Mouse (Mus musculus) bone marrow, adult 2 months (tissue): Measurements from ENCODE around the gene Poc1a. TPM values are rescaled to one million over a fixed set of nuclear protein-coding genes. Genes with fewer than 3 reads are reported as not detected.

ENCODE experiments used
- H3K27ac ChIP-seq: fragments of 200-500 bp; 2 replicates; pipeline ENCODE4 v1.5.1; 2012; ENCODE audit warnings: low read depth, mild to moderate bottlenecking, control low read depth, inconsistent platforms, low read length; ENCODE audit not compliant: control insufficient read depth, poor library complexity, insufficient read depth
- H3K4me1 ChIP-seq: fragments of 200-500 bp; 2 replicates; pipeline ENCODE4 v1.6.1; 2011; ENCODE audit warnings: low read length; ENCODE audit not compliant: control insufficient read depth, insufficient read depth
- H3K4me3 ChIP-seq: fragments of 200-500 bp; replicated peaks from 2 replicates; pipeline ENCODE3; 2011; ENCODE audit warnings: mild to moderate bottlenecking, low read depth, low read length, control low read depth; ENCODE audit not compliant: control insufficient read depth
- CTCF ChIP-seq: fragments of 200-500 bp; IDR thresholded peaks from 2 replicates; pipeline ENCODE4 v1.5.1; 2011; ENCODE audit warnings: low read length, control low read depth; ENCODE audit not compliant: control insufficient read depth, insufficient read depth
- POLR2A ChIP-seq: fragments of 200-500 bp; IDR thresholded peaks from 2 replicates; pipeline ENCODE4 v1.6.1; 2011; ENCODE audit warnings: low read depth, mild to moderate bottlenecking, control low read depth, low read length, borderline replicate concordance; ENCODE audit not compliant: control insufficient read depth
- WGBS: fragments of 180-500 bp; shearing (Covaris S2); methylation state at CpG from one replicate; pipeline ENCODE4 v1.1.7; 2018; 5-methylcytosine and 5-hydroxymethylcytosine counted together
- polyA plus RNA-seq: library from polyadenylated mRNA; stranded (reverse); fragments of >200 nt; gene quantifications from 2 replicates; pipeline ENCODE4 v1.2.4, GENCODE M21; 2011; ENCODE audit warnings: low replicate concordance; ENCODE audit not compliant: missing spikeins, insufficient read depth, insufficient read length

The Poc1a gene
- polyA plus RNA-seq, 1 experiment = 46.9 TPM

DNA sequence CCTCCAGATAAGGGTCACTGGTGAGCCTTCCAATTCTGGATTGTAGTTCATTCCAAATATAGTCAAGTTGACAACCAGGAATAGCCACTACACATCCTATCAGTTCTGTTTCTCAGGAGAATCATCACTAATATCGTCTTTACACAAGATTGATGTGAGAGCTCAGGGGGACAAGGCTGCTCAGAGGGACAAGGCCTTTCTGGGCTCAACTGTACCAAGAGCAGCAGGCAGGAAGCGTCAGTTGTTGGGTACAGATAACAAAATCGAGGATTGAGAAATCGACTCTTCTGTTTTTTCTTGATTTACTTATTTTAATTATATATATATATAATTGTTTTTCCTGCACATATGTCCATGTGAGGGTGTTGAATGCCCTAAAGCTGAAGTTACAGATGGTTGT lies 22.4 kb upstream of the Poc1a start:
- TF ChIP-seq CTCF (no peak), POLR2A (no peak)
- Histone ChIP-seq H3K27ac (peak overlapping the region; percentile 76; the same call in 1 of the 2 replicates), H3K4me3 (no peak overlapping the region), H3K4me1 (peaks cover 15% of the 10 kb centered on the region)
- 6% methylated on average over 4 of the region's 4 CpGs for WGBS

DNA sequence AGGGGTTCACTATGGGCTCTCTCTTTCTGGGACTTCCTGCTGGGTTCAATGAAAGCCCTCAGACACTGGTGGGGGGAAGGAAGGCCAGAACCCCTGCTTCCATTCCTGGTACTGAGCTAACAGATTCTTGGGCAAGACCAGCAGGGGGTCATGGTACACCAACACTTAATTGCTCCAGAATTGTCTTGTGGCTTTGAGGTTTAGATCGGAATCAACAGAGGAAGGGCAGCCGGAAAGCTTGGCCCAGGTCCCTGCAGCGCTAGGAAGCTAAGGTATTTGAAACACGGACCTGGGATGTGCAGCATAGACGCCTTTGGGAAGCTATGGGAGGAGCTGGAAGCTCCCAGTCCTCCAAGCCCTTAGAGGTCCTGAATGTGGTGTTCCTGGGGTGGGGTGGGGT lies 21.9 kb upstream of the Poc1a start:
- WGBS = 7% methylated on average over 5 of the region's 5 CpGs
- no peak overlapping the region for H3K4me3 ChIP-seq
- TF ChIP-seq CTCF = no peak
- TF ChIP-seq POLR2A = no peak
- H3K4me1 ChIP-seq = peaks cover 15% of the 10 kb centered on the region
- peak overlapping the region; percentile 76 for H3K27ac ChIP-seq

DNA sequence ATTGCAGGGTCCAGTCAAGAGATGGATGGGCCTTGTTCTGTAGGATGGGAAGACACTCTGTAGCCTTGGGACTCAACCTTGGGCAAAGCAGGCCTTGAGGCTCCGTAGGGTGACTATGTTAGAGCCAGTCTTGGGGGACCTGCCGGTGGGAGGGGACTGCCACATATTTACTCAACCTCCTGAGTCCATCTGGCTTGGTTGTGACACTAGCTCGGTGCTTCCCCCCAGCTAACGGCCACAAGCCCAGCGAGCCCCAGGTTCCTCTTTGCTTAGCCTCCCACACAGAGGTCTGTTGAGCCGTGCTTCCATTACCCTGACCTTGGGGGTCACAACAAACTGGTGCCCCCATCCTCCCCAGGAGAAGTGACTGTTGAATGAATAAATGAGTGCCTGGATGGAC lies 19.8 kb upstream of the Poc1a start:
- TF ChIP-seq POLR2A (no peak), CTCF (no peak)
- 4% methylated on average over 6 of the region's 6 CpGs for WGBS
- H3K4me1 ChIP-seq = peaks cover 15% of the 10 kb centered on the region
- peak overlapping the region; percentile 87 for H3K27ac ChIP-seq
- H3K4me3 ChIP-seq = no peak overlapping the region

DNA sequence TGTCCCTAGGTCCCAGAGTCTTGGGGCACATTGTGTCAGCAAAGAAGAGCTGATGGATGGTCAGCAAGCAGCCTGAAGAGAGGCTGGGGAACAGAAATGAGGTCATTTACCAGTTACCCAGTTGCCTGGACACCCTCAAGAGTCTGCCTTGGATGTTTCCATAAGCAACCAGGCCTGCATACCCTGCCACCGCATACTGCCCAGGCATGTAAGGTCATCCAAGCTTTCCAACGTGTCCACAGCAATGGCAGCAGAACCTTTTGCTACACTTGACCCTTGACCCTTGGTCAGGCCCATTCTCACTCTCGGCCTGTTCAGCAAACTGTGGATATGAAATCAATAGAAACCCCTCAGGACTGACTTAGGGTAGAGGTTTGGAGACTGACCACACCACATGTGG lies 19.4 kb upstream of the Poc1a start:
- Histone ChIP-seq H3K4me3 (no peak overlapping the region), H3K27ac (peak overlapping the region; percentile 87; the same call in 1 of the 2 replicates), H3K4me1 (peaks cover 14% of the 10 kb centered on the region)
- 66% methylated on average over 3 of the region's 3 CpGs for WGBS
- TF ChIP-seq CTCF = no peak
- no peak for TF ChIP-seq POLR2A

DNA sequence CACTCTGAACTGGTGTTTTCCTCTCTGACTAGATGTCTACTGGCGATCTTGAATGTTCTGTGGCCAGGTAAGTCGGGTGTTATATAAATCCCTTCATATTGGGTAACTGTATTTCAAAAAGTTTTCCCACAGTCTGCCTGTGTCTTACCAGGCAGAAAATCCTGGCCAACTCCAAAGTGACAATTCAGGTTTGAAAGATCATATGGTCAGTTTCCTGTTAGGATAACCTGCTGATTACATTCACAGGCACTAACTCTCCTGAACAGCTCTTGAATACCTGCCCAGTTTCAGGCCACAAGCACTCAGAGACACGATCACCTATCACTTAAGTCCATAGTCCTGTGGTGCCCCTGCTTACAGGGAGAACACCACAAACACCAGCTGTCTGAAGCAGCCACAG lies 18.8 kb upstream of the Poc1a start:
- WGBS = 51% methylated on average over 3 of the region's 3 CpGs
- Histone ChIP-seq H3K4me3 (no peak overlapping the region), H3K27ac (no peak overlapping the region), H3K4me1 (peaks cover 14% of the 10 kb centered on the region)
- TF ChIP-seq POLR2A (no peak), CTCF (no peak)

DNA sequence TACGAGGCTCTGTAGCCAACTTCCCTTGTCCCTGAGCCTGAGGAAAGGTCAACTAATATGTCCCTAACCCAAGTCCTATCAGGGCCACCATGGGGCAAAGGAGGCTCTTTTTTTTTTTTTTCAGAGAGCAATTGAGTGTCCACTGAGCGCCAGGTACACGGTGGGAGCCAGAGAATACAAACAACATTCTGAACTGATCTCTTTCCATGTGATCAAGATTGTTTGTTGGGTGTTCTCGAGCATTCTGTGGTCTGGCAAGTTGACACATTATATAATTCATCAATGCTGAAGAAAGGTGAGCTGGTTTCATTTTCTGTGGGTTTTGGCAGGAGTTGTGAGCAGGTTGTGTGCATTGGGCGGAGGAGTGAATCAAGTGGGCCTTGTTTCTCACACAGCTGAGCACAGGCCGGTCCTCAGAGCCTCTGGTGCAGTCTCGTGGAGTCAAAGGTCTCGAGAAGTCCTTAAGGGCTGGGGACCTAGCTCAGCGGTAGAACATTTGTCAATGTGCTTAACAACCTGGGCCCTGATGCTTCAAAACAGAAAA lies 17.4 kb upstream of the Poc1a start:
- TF ChIP-seq POLR2A (no peak), CTCF (no peak)
- Histone ChIP-seq H3K4me1 (peaks cover 15% of the 10 kb centered on the region), H3K4me3 (no peak overlapping the region), H3K27ac (no peak overlapping the region)
- 67% methylated on average over 9 of the region's 9 CpGs for WGBS

DNA sequence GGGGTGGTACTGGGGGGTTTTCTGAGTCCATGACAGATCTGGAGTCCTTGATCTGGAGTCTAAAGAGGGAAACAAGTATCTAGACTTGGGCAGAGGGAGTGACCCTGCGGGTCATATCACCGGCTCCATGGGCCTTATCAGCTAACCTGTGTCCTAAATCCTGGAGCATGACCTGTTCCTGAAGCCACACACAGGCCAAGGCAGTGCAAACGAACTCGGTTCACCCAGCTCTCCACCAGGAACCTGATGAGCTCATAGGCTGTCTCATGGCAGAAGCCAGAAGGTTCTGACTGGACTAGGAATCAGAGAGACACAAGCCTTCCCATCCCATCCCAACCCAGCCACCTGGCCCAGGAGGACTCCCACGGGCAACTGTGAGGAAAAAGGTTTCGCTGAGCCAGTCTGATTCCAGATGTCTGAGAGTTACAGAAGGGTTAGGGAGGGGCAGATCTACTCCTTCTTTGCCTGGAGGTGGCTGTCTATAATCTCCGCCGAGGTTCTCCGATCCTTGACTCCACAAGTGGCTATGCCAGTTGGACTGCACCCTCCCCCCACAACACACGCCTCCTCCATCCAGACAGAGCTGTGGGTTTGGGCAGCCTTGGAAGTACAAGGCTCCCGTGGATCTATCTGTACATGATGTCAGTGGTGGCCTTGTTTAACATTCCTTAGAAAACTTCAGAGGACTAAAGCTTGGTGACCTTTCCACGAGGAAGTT lies 15.3 kb upstream of the Poc1a start:
- Histone ChIP-seq H3K4me1 (peaks cover 20% of the 10 kb centered on the region), H3K4me3 (no peak overlapping the region), H3K27ac (no peak overlapping the region)
- TF ChIP-seq POLR2A (no peak), CTCF (no peak)
- 78% methylated on average over 12 of the region's 12 CpGs for WGBS

DNA sequence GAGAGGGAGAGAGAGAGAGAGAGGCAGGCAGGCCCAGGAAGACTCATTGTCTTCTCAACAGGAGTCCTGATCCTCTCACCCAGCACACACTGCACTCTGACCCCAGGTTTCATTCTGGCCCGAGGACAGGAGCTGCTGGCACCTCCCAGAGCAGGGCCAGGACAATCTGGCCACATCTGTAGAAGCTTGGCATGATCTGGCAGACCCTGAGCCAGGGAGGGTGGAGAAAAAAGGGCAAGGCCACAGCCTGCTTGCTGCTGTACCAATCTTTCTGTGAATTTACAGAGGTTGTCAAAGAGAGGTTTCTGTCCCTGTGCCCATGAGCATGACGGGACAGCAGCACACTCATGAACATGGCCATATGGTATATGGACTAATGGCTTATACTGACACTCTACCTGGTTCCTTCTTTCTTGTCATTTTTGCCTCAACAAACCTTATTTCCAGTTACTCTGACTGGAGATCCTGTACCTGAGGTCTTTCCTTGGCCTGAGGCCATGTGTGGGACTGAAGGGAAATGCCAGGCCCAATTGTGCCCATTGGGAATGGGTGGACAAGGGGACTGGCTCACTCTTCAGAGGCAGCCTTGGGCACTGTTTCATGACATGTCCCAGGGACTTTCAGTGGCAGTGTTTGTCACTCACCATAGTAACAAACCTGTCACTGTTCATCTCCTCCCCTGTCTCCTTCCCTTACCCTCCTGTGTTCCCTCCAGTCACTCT lies 13.8 kb upstream of the Poc1a start:
- 50% methylated on average over 2 of the region's 2 CpGs for WGBS
- peaks cover 12% of the 10 kb centered on the region for H3K4me1 ChIP-seq
- H3K27ac ChIP-seq = no peak overlapping the region
- TF ChIP-seq CTCF = no peak
- TF ChIP-seq POLR2A = no peak
- no peak overlapping the region for H3K4me3 ChIP-seq

DNA sequence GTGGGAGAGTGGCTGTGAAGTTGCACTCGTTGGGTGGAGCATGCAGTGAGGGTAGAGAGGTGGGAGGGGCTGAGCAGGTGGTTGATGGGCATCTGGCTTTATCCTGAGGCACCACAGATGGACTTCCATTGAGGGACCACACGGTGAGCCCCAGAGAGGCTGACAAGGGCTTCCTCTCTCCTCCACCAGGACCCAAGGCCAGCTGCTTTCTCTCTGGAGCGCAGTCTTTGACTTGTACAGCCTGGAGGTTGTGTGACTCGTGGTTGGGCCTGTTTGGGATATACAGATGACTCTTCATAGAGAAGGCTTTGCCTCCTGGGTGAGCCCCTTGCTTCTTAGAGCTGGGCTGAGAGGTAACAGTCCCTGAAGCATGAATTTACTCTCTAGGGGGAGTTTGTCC lies 12.4 kb upstream of the Poc1a start:
- 46% methylated on average over 4 of the region's 4 CpGs for WGBS
- TF ChIP-seq POLR2A (no peak), CTCF (no peak)
- Histone ChIP-seq H3K4me1 (peaks cover 8% of the 10 kb centered on the region; the same call in 1 of the 2 replicates), H3K4me3 (no peak overlapping the region), H3K27ac (no peak overlapping the region)
